Mouse (Mus musculus): ENCODE measurements around the gene Myh2. TPM values are rescaled to one million over a fixed set of nuclear protein-coding genes. Genes with fewer than 3 reads are reported as not detected.

Myh2 gene
- polyA plus RNA-seq (2014; fragmentation: Nextera tagmentation; extraction: Ambion mirVana): 0.04 TPM in 1 of 2 replicates, not detected in the other

DNA sequence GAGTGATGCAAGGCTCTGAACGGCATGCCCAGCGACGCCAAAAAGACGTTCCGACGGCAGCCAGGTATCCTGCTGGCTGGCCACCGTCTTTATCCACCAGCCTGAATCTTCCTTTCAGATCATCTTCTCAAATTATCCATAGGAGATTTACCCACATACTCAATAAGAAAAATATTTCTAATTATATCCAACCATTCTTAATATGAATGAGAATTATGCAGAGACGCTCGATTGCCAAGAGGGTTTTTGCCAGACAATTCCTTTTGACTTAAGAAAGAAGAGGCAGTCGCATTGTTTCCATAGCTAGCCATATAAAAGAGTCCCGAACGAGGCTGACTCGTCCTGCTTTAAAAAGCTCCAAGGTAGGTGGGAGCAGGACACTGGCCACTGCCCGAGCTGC lies at the start of gene Myh2:
Gene Myh2, plus strand, starts transcription at position 301 of the 400 bp plus-strand sequence.
- Histone ChIP-seq H3K9me3 (ENCODE audit: control insufficient read depth, low read length) (no peaks in the 10 kb centered on the region), H3K4me2 (ENCODE audit: low read depth) (no peak within 1 kb of the TSS), H3K27me3 (ENCODE audit: control insufficient read depth, insufficient read depth, low read length) (no peaks in the 10 kb centered on the region), H3K36me3 (ENCODE audit: control insufficient read depth, insufficient read depth, low read length) (no peaks in the 10 kb centered on the region), H3K27ac (ENCODE audit: low read depth, low read length) (no peak within 1 kb of the TSS), H3K4me3 (ENCODE audit: low read depth, low read length) (no peak within 1 kb of the TSS), H3K4me1 (ENCODE audit: control insufficient read depth, insufficient read depth, low read length) (no peaks in the 10 kb centered on the region), H3K9ac (ENCODE audit: low read length) (no peak within 1 kb of the TSS)
- WGBS: 79% methylated on average over 14 of the region's 14 CpGs
- ATAC-seq (ENCODE audit: insufficient read depth, low FRiP score, low TSS enrichment) (no peak), DNase-seq (ENCODE audit: low spot score) (no peak)

DNA sequence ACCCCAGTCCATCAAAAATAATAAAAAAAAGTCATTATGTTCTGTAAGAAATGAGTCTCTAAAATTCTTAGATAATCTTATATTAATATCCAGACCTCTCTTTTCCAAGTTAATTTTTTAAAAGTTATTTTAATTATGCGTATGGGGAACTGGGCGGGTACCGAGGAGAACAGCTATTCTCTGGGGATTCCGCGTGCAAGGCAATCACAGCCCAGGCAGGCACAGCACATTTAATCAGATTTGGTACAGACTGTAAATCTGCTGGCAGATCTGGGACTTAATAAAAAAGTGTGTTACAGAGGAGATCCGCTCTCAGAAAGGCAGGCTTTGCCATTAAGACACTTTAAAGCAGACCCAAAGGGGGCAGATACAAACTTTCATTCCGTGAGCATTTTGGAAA lies 45.9 kb upstream of the Myh2 start:
- 52% methylated on average over 7 of the region's 7 CpGs for WGBS
- Histone ChIP-seq H3K27ac (ENCODE audit: low read depth, low read length) (0 out of 2 replicates have a peak overlapping the region, but pooled peaks have one; percentile 42), H3K36me3 (ENCODE audit: control insufficient read depth, insufficient read depth, low read length) (no peaks in the 10 kb centered on the region), H3K4me1 (ENCODE audit: control insufficient read depth, insufficient read depth, low read length) (0 out of 2 replicates have a peak, but pooled peaks cover 3% of the 10 kb centered on the region), H3K9me3 (ENCODE audit: control insufficient read depth, low read length) (no peaks in the 10 kb centered on the region), H3K4me2 (ENCODE audit: low read depth) (no peak overlapping the region), H3K4me3 (ENCODE audit: low read depth, low read length) (no peak overlapping the region), H3K27me3 (ENCODE audit: control insufficient read depth, insufficient read depth, low read length) (no peaks in the 10 kb centered on the region), H3K9ac (ENCODE audit: low read length) (no peak overlapping the region)
- DNase-seq (ENCODE audit: low spot score): no peak
- ATAC-seq (ENCODE audit: insufficient read depth, low FRiP score, low TSS enrichment): peak; percentile 77; the same call in 1 of the 2 replicates

DNA sequence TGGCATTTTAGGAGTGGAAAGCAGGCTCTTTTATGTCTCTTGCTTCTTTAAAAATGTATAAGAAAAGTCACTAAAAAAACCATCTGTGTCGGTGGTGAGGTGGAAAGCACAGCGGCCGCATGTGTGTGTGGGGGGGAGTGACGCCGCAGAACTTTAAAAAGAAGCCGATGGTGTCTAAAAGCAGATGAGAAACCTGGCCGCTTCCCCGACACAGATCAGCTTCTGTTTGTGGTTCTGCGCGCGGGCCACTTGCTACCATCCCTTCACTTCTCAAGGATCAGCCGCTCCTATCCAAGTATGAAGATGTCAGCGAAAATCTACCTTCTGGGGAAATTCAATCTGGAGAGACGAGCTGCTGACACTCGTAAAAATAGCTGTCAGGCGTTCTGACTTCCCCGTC lies 45.5 kb upstream of the Myh2 start:
- Histone ChIP-seq H3K4me1 (ENCODE audit: control insufficient read depth, insufficient read depth, low read length) (0 out of 2 replicates have a peak, but pooled peaks cover 3% of the 10 kb centered on the region), H3K27me3 (ENCODE audit: control insufficient read depth, insufficient read depth, low read length) (no peaks in the 10 kb centered on the region), H3K27ac (ENCODE audit: low read depth, low read length) (0 out of 2 replicates have a peak overlapping the region, but pooled peaks have one; percentile 42), H3K9ac (ENCODE audit: low read length) (no peak overlapping the region), H3K9me3 (ENCODE audit: control insufficient read depth, low read length) (no peaks in the 10 kb centered on the region), H3K4me2 (ENCODE audit: low read depth) (peak overlapping the region; percentile 17; the same call in 1 of the 2 replicates), H3K4me3 (ENCODE audit: low read depth, low read length) (no peak overlapping the region), H3K36me3 (ENCODE audit: control insufficient read depth, insufficient read depth, low read length) (no peaks in the 10 kb centered on the region)
- no peak for ATAC-seq (ENCODE audit: insufficient read depth, low FRiP score, low TSS enrichment)
- WGBS: 65% methylated on average over 17 of the region's 17 CpGs
- no peak for DNase-seq (ENCODE audit: low spot score)

DNA sequence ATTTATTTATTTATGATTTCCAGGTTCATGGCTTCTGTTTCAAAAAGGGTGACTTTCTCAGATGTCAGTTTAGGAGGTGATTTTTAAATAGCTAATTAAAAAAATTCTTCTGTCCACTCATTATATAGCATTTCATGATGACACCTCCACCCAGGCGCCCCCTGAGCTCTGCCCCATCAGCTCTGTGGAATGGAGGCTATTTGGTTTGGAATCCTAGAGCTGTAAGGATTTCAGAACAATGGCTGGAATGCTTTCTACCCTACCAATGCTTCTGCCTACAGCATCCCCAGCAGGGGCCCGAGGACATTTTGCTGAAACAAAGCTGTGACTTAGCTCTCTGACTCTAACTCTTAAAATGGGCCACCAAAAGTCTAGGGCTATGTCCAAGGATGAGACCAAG lies 37.3 kb upstream of the Myh2 start:
- DNase-seq (ENCODE audit: low spot score) (no peak), ATAC-seq (ENCODE audit: insufficient read depth, low FRiP score, low TSS enrichment) (no peak)
- Histone ChIP-seq H3K9ac (ENCODE audit: low read length) (no peak overlapping the region), H3K4me1 (ENCODE audit: control insufficient read depth, insufficient read depth, low read length) (no peaks in the 10 kb centered on the region), H3K36me3 (ENCODE audit: control insufficient read depth, insufficient read depth, low read length) (no peaks in the 10 kb centered on the region), H3K27me3 (ENCODE audit: control insufficient read depth, insufficient read depth, low read length) (no peaks in the 10 kb centered on the region), H3K27ac (ENCODE audit: low read depth, low read length) (no peak overlapping the region), H3K4me2 (ENCODE audit: low read depth) (no peak overlapping the region), H3K9me3 (ENCODE audit: control insufficient read depth, low read length) (no peaks in the 10 kb centered on the region), H3K4me3 (ENCODE audit: low read depth, low read length) (no peak overlapping the region)
- WGBS: 76% methylated on average over 2 of the region's 2 CpGs

DNA sequence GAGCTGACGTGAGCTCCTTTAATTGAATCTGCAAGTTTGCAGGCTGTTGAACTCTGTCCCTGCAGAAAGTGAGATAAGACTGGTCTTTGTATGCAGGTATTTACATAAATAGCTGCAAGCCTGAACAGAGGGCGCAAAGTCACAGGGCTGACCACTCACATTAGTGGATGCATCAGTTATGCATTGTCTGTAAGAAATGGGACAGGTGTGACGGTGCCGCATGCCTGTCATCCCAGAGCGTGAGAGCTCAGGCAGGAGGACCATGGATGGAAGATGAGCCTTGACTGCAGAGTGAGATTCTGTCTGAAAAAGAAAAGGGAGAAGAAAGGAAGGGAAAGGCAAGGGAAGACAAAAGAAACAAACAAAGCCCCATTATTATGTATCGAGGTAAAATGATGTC lies 36.2 kb upstream of the Myh2 start:
- WGBS: 86% methylated on average over 6 of the region's 6 CpGs
- no peak overlapping the region for H3K4me2 ChIP-seq (ENCODE audit: low read depth)
- H3K36me3 ChIP-seq (ENCODE audit: control insufficient read depth, insufficient read depth, low read length): no peaks in the 10 kb centered on the region
- no peaks in the 10 kb centered on the region for H3K27me3 ChIP-seq (ENCODE audit: control insufficient read depth, insufficient read depth, low read length)
- H3K4me1 ChIP-seq (ENCODE audit: control insufficient read depth, insufficient read depth, low read length): no peaks in the 10 kb centered on the region
- no peaks in the 10 kb centered on the region for H3K9me3 ChIP-seq (ENCODE audit: control insufficient read depth, low read length)
- DNase-seq (ENCODE audit: low spot score) (no peak), ATAC-seq (ENCODE audit: insufficient read depth, low FRiP score, low TSS enrichment) (no peak)
- H3K9ac ChIP-seq (ENCODE audit: low read length): no peak overlapping the region
- H3K4me3 ChIP-seq (ENCODE audit: low read depth, low read length): no peak overlapping the region
- H3K27ac ChIP-seq (ENCODE audit: low read depth, low read length): no peak overlapping the region

DNA sequence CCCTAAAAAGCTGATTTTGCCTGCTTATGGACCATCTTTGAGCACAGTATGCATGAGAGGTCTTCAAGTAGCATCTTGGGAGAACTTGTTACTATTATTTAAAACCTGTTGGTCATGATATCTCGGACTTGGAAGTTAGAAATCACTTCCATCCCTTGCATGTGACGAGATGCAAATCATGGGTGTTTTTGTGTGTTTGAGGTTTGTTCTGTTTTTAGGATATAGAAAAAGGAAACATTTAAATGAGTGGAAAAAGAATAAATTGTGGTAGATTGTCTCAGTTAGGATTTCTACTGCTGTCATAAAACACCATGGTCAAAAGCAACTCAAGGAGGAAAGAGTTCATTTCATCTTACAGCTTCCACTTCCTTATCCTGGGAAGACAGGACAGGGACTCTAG lies 35.3 kb upstream of the Myh2 start:
- no peaks in the 10 kb centered on the region for H3K27me3 ChIP-seq (ENCODE audit: control insufficient read depth, insufficient read depth, low read length)
- H3K4me1 ChIP-seq (ENCODE audit: control insufficient read depth, insufficient read depth, low read length): no peaks in the 10 kb centered on the region
- no peaks in the 10 kb centered on the region for H3K36me3 ChIP-seq (ENCODE audit: control insufficient read depth, insufficient read depth, low read length)
- no peak overlapping the region for H3K4me3 ChIP-seq (ENCODE audit: low read depth, low read length)
- H3K4me2 ChIP-seq (ENCODE audit: low read depth): no peak overlapping the region
- WGBS: 90% methylated on average over 2 of the region's 2 CpGs
- no peak overlapping the region for H3K9ac ChIP-seq (ENCODE audit: low read length)
- H3K27ac ChIP-seq (ENCODE audit: low read depth, low read length): no peak overlapping the region
- DNase-seq (ENCODE audit: low spot score) (no peak), ATAC-seq (ENCODE audit: insufficient read depth, low FRiP score, low TSS enrichment) (no peak)
- H3K9me3 ChIP-seq (ENCODE audit: control insufficient read depth, low read length): no peaks in the 10 kb centered on the region

DNA sequence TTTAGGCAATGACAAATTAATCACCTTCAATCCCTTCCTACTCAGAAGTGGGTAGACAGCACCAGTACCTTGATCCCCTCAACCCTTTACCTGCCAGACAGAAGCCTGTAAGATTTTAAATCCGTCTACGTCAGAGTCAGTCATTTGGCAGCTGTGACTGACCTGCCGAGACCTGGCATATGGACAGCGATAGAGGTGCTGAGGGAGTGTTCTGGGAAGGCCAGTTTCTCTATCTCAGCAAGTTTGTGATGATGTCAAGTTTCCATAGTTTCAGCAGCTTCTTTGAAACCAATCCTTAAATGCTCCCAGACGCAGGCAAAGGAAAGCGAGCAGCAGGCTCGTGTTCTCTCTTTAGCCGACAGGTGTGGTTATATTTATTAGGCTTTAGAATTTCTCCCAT lies 31.3 kb upstream of the Myh2 start:
- H3K27me3 ChIP-seq (ENCODE audit: control insufficient read depth, insufficient read depth, low read length): no peaks in the 10 kb centered on the region
- no peak overlapping the region for H3K4me3 ChIP-seq (ENCODE audit: low read depth, low read length)
- H3K9ac ChIP-seq (ENCODE audit: low read length): no peak overlapping the region
- WGBS: 80% methylated on average over 8 of the region's 8 CpGs
- H3K9me3 ChIP-seq (ENCODE audit: control insufficient read depth, low read length): no peaks in the 10 kb centered on the region
- H3K36me3 ChIP-seq (ENCODE audit: control insufficient read depth, insufficient read depth, low read length): no peaks in the 10 kb centered on the region
- no peaks in the 10 kb centered on the region for H3K4me1 ChIP-seq (ENCODE audit: control insufficient read depth, insufficient read depth, low read length)
- H3K4me2 ChIP-seq (ENCODE audit: low read depth): no peak overlapping the region
- no peak overlapping the region for H3K27ac ChIP-seq (ENCODE audit: low read depth, low read length)
- DNase-seq (ENCODE audit: low spot score): no peak
- ATAC-seq (ENCODE audit: insufficient read depth, low FRiP score, low TSS enrichment): no peak

DNA sequence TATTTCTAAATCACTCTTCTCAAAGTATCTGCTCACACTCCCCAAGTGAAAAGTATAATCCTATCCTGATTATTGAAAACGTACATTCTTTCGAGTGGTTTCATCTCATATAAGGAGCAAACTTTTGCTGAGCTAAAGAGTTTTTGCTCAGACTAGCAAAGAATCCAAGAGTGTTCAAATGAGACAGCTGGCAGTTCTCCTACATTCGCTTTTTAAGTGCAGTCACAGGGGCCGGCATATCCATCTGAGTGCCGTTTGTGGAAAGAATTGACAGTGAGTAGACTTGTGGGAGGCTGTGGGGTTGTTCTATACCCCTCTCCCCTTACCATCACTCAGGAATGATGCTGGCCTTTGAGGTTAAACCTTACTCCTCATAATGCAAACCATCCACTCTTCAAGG lies 30.7 kb upstream of the Myh2 start:
- H3K9ac ChIP-seq (ENCODE audit: low read length): no peak overlapping the region
- no peaks in the 10 kb centered on the region for H3K36me3 ChIP-seq (ENCODE audit: control insufficient read depth, insufficient read depth, low read length)
- H3K9me3 ChIP-seq (ENCODE audit: control insufficient read depth, low read length): no peaks in the 10 kb centered on the region
- H3K4me2 ChIP-seq (ENCODE audit: low read depth): no peak overlapping the region
- ATAC-seq (ENCODE audit: insufficient read depth, low FRiP score, low TSS enrichment): no peak
- no peak overlapping the region for H3K4me3 ChIP-seq (ENCODE audit: low read depth, low read length)
- WGBS: 87% methylated on average over 5 of the region's 5 CpGs
- no peak overlapping the region for H3K27ac ChIP-seq (ENCODE audit: low read depth, low read length)
- no peak for DNase-seq (ENCODE audit: low spot score)
- H3K27me3 ChIP-seq (ENCODE audit: control insufficient read depth, insufficient read depth, low read length): no peaks in the 10 kb centered on the region
- no peaks in the 10 kb centered on the region for H3K4me1 ChIP-seq (ENCODE audit: control insufficient read depth, insufficient read depth, low read length)

DNA sequence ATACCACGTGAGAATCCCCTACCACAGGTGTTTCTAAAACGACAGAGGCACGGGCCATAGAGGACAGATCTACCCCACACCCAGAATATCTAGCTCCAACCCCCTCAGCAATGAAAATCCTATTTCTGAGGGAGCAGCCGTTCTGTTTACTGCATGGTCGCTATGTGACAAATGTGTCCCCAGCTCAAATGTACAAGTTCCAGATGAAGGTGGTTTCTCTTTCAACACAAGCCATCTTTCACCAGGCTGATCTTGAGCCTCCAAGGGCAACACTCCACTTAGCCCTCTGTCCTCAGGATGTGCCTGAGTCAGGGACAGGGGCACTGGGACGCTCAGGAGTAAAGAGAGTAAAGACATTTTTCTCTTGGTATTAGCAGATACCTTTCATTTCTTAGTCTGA lies 29.8 kb upstream of the Myh2 start:
- Histone ChIP-seq H3K4me2 (ENCODE audit: low read depth) (no peak overlapping the region), H3K27ac (ENCODE audit: low read depth, low read length) (no peak overlapping the region), H3K9me3 (ENCODE audit: control insufficient read depth, low read length) (no peaks in the 10 kb centered on the region), H3K27me3 (ENCODE audit: control insufficient read depth, insufficient read depth, low read length) (no peaks in the 10 kb centered on the region), H3K9ac (ENCODE audit: low read length) (no peak overlapping the region), H3K4me1 (ENCODE audit: control insufficient read depth, insufficient read depth, low read length) (no peaks in the 10 kb centered on the region), H3K36me3 (ENCODE audit: control insufficient read depth, insufficient read depth, low read length) (no peaks in the 10 kb centered on the region), H3K4me3 (ENCODE audit: low read depth, low read length) (no peak overlapping the region)
- DNase-seq (ENCODE audit: low spot score): no peak
- no peak for ATAC-seq (ENCODE audit: insufficient read depth, low FRiP score, low TSS enrichment)
- WGBS: 80% methylated on average over 6 of the region's 6 CpGs

All from neural tube, embryonic 11.5 days (tissue).